Mouse (Mus musculus) MEL (cell line): ENCODE data around the gene Szrd1.

ENCODE experiments used
- CTCF ChIP-seq, 3 experiments: IDR thresholded peaks in 2 of 3; conservative IDR thresholded peaks in 1 of 3; 2 replicates each; pipeline ENCODE4 v1.5.1; 2011 to 2012; ENCODE audit warnings: low read length in 3 of 3, low read depth in 2 of 3, mild to moderate bottlenecking in 2 of 3, improper control_type of control experiment in 1 of 3, inconsistent platforms in 1 of 3, mixed read lengths in 1 of 3, moderate library complexity in 1 of 3; ENCODE audit not compliant: control insufficient read depth in 1 of 3, insufficient read depth in 1 of 3, poor library complexity in 1 of 3, severe bottlenecking in 1 of 3
- EP300 ChIP-seq, 2 experiments: IDR thresholded peaks; 2 replicates each; pipeline ENCODE4 v1.6.1; 2011; ENCODE audit warnings: improper control_type of control experiment in 2 of 2, low read length in 2 of 2, low read depth in 1 of 2, mild to moderate bottlenecking in 1 of 2
- GATA1 ChIP-seq: IDR thresholded peaks from 2 replicates; pipeline ENCODE4 v1.6.1; 2011; ENCODE audit warnings: low read depth, low read length, improper control_type of control experiment
- MAZ ChIP-seq: IDR thresholded peaks from 2 replicates; pipeline ENCODE4 v1.6.1; 2012; ENCODE audit warnings: low read depth, mild to moderate bottlenecking, inconsistent platforms, low read length, improper control_type of control experiment
- POLR2A ChIP-seq, 2 experiments: IDR thresholded peaks; 2 replicates each; pipeline ENCODE4 v1.6.1; 2011 to 2012; ENCODE audit warnings: low read length in 2 of 2, mild to moderate bottlenecking in 2 of 2, control low read depth in 1 of 2, improper control_type of control experiment in 1 of 2, low read depth in 1 of 2, moderate library complexity in 1 of 2; ENCODE audit not compliant: control insufficient read depth in 1 of 2, insufficient read depth in 1 of 2, poor library complexity in 1 of 2
- POLR2AphosphoS2 ChIP-seq: IDR thresholded peaks from 2 replicates; pipeline ENCODE4 v1.6.1; 2011; ENCODE audit warnings: low read length, improper control_type of control experiment
- RAD21 ChIP-seq: IDR thresholded peaks from 2 replicates; pipeline ENCODE4 v1.6.1; 2011; ENCODE audit warnings: mild to moderate bottlenecking, low read depth, low read length, improper control_type of control experiment
- TAL1 ChIP-seq: IDR thresholded peaks from 2 replicates; pipeline ENCODE4 v1.6.1; 2012; ENCODE audit warnings: mild to moderate bottlenecking, inconsistent platforms, low read length, moderate library complexity, mixed read lengths
- TCF12 ChIP-seq: IDR thresholded peaks from 2 replicates; pipeline ENCODE4 v1.6.1; 2014; ENCODE audit warnings: low read depth, mild to moderate bottlenecking, inconsistent platforms, low read length, improper control_type of control experiment, moderate library complexity

DNA sequence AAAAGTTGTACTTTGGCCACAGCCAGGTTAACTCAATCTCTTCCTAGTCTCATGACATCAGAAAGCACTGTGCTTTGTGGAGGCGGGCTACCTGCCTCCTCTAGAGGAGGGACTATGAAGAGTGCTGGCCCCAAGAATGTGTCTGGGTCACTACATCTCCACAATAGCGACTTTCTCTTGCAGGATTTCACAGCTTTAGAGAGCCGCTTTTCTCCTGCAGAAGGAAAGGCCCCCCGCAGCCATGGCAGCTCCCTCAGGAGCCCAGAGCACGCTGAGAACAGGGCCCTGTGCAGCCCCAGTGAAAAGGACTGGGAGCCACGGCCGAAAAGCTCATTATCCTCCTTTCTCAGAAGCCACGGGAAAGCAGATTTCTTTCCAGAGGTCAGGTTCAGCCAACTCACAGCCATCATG, 5.5 kb downstream of the Szrd1 start:
- TF ChIP-seq POLR2A (IDR thresholded peaks at IDR 0.05; ENCODE audit: control insufficient read depth in 1 of 2, insufficient read depth in 1 of 2, low read depth in 1 of 2, low read length in 2 of 2, poor library complexity in 1 of 2): no peak
- no peak for TF ChIP-seq MAZ
- no peak for TF ChIP-seq CTCF (IDR thresholded peaks at IDR 0.05 in 2 of 3, conservative IDR thresholded peaks at IDR 0.05 in 1 of 3; ENCODE audit: control insufficient read depth in 1 of 3, insufficient read depth in 1 of 3, low read depth in 2 of 3, low read length in 3 of 3, poor library complexity in 1 of 3, severe bottlenecking in 1 of 3)
- no peak for TF ChIP-seq GATA1
- TF ChIP-seq TAL1: no peak
- TF ChIP-seq RAD21: no peak
- no peak for TF ChIP-seq EP300 (IDR thresholded peaks at IDR 0.05; ENCODE audit: low read depth in 1 of 2, low read length in 2 of 2)
- TF ChIP-seq POLR2AphosphoS2: no peak
- no peak for TF ChIP-seq TCF12
